In genomic region chr4:14182951-14183350, GRCm38 (mm10) we compare ENCODE assay signal across 20 mouse cellular contexts.
DNase-seq lines count a peak whose midpoint lies in the region; ATAC-seq and TF ChIP-seq lines count a peak whose summit lies in the region.
"Had no signal": no experiment of that assay in that cellular context is flagged by ENCODE, and none has a peak within 500 bp of the region (broad histone marks: within the 10 kb centered on the region; RNA-seq: fewer than 3 reads in every experiment).

No protein-coding gene starts in this region.

- WGBS in hindbrain, embryonic 12.5 days = 63% methylated on average over 2 of the region's 2 CpGs

- H3K4me3 ChIP-seq in hindbrain, embryonic 12.5 days = no peak overlapping the region
- H3K4me3 ChIP-seq: embryonic facial prominence, embryonic 13.5 days; forebrain, embryonic 13.5 days; forebrain, embryonic 15.5 days had no signal

- H3K4me1 ChIP-seq in hindbrain, embryonic 12.5 days = no peaks in the 10 kb centered on the region
- H3K4me1 ChIP-seq: embryonic facial prominence, embryonic 13.5 days; forebrain, embryonic 13.5 days; forebrain, embryonic 15.5 days had no signal

- no peaks in the 10 kb centered on the region for H3K27me3 ChIP-seq in hindbrain, embryonic 12.5 days
- H3K27me3 ChIP-seq: CH12.LX; embryonic facial prominence, embryonic 13.5 days; forebrain, embryonic 13.5 days; forebrain, embryonic 15.5 days had no signal

- no peaks in the 10 kb centered on the region for H3K36me3 ChIP-seq in hindbrain, embryonic 12.5 days
- H3K36me3 ChIP-seq: embryonic facial prominence, embryonic 13.5 days; forebrain, embryonic 15.5 days; G1E had no signal

- H3K9me3 ChIP-seq in hindbrain, embryonic 12.5 days (replicated peaks) = no peaks in the 10 kb centered on the region
- H3K9me3 ChIP-seq: embryonic facial prominence, embryonic 13.5 days; forebrain, embryonic 13.5 days; forebrain, embryonic 15.5 days; G1E had no signal

- H3K9ac ChIP-seq in hindbrain, embryonic 12.5 days = no peak overlapping the region
- H3K9ac ChIP-seq: embryonic facial prominence, embryonic 13.5 days; forebrain, embryonic 13.5 days; forebrain, embryonic 15.5 days; forebrain, postnatal 0 days had no signal

- peak; percentile 57 for DNase-seq in Muller cell, postnatal 12 days (ENCODE audit: inconsistent ontology term)
- peak; percentile 55 for DNase-seq in brain, embryonic 14.5 days (ENCODE audit: low read depth)
- peak; percentile 62 for DNase-seq in retina, postnatal 1 day
- DNase-seq in heart, postnatal 4 days = no peak
- DNase-seq: adrenal gland, adult 2 months; adrenal gland, postnatal 10 days; adrenal gland, postnatal 25 days; cerebellum, adult 11-12 months; cerebellum, adult 2 months; cerebellum, adult 9-10 months; cerebellum, postnatal 10 days; cerebellum, postnatal 25 days; forebrain, postnatal 0 days had no signal

- no peak overlapping the region for H3K27ac ChIP-seq in hindbrain, embryonic 12.5 days
- H3K27ac ChIP-seq: embryonic facial prominence, embryonic 13.5 days; forebrain, embryonic 13.5 days; forebrain, embryonic 15.5 days had no signal

- no peak for TF ChIP-seq POLR2A in brain, embryonic 14.5 days (IDR thresholded peaks at IDR 0.05; ENCODE audit: borderline replicate concordance, extremely low read depth, insufficient read depth, insufficient read length, poor library complexity, severe bottlenecking)

- H3K4me2 ChIP-seq in hindbrain, embryonic 12.5 days (replicated peaks) = no peak overlapping the region
- H3K4me2 ChIP-seq: embryonic facial prominence, embryonic 13.5 days; forebrain, embryonic 13.5 days; forebrain, embryonic 15.5 days had no signal

- ATAC-seq in hindbrain, embryonic 12.5 days (ENCODE audit: low FRiP score) = no peak
- ATAC-seq: CD4-positive, CD25-positive, alpha-beta regulatory T cell, adult 4 months; forebrain, embryonic 13.5 days; forebrain, embryonic 15.5 days; forebrain, postnatal 0 days had no signal

- no peak for TF ChIP-seq CTCF in brain, embryonic 14.5 days (IDR thresholded peaks at IDR 0.05; ENCODE audit: borderline replicate concordance, extremely low read depth, insufficient read depth, insufficient read length)
